Mouse (Mus musculus): ENCODE data around the gene Bcan. TPM values are rescaled to one million over a fixed set of nuclear protein-coding genes. Genes with fewer than 3 reads are reported as not detected.

The Bcan gene
- polyA plus RNA-seq, 1 experiment from 2014 or later = 0.34 TPM

DNA sequence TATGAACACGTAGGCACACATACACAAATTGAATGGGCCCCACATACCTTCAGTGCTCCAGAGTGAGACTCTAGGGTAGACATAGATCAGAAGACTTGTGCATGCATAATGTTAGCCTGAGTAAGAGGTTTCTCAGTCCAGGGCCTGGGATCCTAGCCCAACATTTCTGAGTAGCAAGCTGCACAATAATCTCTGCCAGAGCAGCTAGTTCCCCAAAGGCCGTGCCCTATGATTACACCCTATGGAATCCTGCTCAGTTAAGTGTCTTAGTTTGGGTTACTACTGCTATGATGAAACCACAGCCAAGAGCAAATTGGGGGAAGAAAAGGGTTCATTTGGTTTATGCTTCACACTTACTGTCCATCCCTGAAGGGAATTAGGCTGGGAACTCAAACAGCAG, 57.6 kb downstream of the Bcan start:
- Histone ChIP-seq H3K4me2 (ENCODE audit: low read depth, low read length) (no peak overlapping the region), H3K9me3 (replicated peaks; ENCODE audit: control insufficient read depth, low read length) (no peaks in the 10 kb centered on the region), H3K27ac (ENCODE audit: low read length) (no peak overlapping the region), H3K4me3 (replicated peaks; ENCODE audit: low read length) (no peak overlapping the region), H3K9ac (ENCODE audit: low read length) (no peak overlapping the region), H3K36me3 (ENCODE audit: control insufficient read depth, insufficient read depth, low read length) (peaks cover 22% of the 10 kb centered on the region), H3K27me3 (ENCODE audit: control insufficient read depth, insufficient read depth, low read length) (no peaks in the 10 kb centered on the region), H3K4me1 (ENCODE audit: control insufficient read depth, insufficient read depth, low read length) (peaks cover 6% of the 10 kb centered on the region)
- WGBS = 85% methylated on average over 2 of the region's 2 CpGs
- no peak for ATAC-seq (ENCODE audit: insufficient read depth, low FRiP score)

DNA sequence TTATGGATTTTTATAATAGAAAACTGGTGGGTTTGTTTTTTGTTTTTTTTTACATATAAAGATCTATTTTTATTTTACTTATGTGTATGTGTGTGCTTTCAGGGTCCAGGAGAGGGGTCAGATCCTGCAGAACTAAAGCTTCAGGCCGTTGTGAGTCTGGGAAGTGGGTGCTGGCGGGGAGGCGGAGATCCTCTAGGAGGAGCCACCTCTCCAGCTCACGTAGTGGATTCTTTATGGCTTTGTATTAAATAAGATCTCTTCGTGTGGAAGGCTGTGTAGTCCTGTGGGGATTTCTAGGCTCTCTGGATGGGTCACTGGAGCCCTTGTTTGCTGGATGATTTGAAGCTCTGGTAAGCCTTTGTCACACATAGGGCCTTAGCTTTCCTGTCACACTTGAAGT, 59.4 kb downstream of the Bcan start:
- 60% methylated on average over 5 of the region's 5 CpGs for WGBS
- Histone ChIP-seq H3K9me3 (replicated peaks; ENCODE audit: control insufficient read depth, low read length) (no peaks in the 10 kb centered on the region), H3K27ac (ENCODE audit: low read length) (no peak overlapping the region), H3K27me3 (ENCODE audit: control insufficient read depth, insufficient read depth, low read length) (no peaks in the 10 kb centered on the region), H3K4me2 (ENCODE audit: low read depth, low read length) (no peak overlapping the region), H3K36me3 (ENCODE audit: control insufficient read depth, insufficient read depth, low read length) (peaks cover 22% of the 10 kb centered on the region), H3K9ac (ENCODE audit: low read length) (no peak overlapping the region), H3K4me3 (replicated peaks; ENCODE audit: low read length) (no peak overlapping the region), H3K4me1 (ENCODE audit: control insufficient read depth, insufficient read depth, low read length) (no peaks in the 10 kb centered on the region; the same call in 1 of the 2 replicates)
- no peak for ATAC-seq (ENCODE audit: insufficient read depth, low FRiP score)

Other genes with a start within 250 kb of the Bcan start
- 1.4 and 2.0 TPM in 2 replicates for gene Ntrk1, start 205.1 kb downstream of the Bcan start, polyA plus RNA-seq (2015; fragmentation: Nextera tagmentation; extraction: Ambion mirVana)
- gene Insrr, start 203.3 kb downstream of the Bcan start, polyA plus RNA-seq (2015; fragmentation: Nextera tagmentation; extraction: Ambion mirVana) = 0.41 and 0.50 TPM in 2 replicates
- 22.6 and 25.5 TPM in 2 replicates for gene Pear1, start 175.9 kb downstream of the Bcan start, polyA plus RNA-seq (2015; fragmentation: Nextera tagmentation; extraction: Ambion mirVana)
- gene Sh2d2a, start 153.5 kb downstream of the Bcan start, polyA plus RNA-seq (2015; fragmentation: Nextera tagmentation; extraction: Ambion mirVana) = 0.16 and 0.26 TPM in 2 replicates
- gene Prcc, start 114.6 kb downstream of the Bcan start, polyA plus RNA-seq (2015; fragmentation: Nextera tagmentation; extraction: Ambion mirVana) = 6.7 and 7.5 TPM in 2 replicates
- 82.1 and 83.1 TPM in 2 replicates for gene Hdgf, start 93.9 kb downstream of the Bcan start, polyA plus RNA-seq (2015; fragmentation: Nextera tagmentation; extraction: Ambion mirVana)
- gene Mrpl24, start 80.7 kb downstream of the Bcan start, polyA plus RNA-seq (2015; fragmentation: Nextera tagmentation; extraction: Ambion mirVana) = 66.2 and 77.2 TPM in 2 replicates
- 40.8 and 41.5 TPM in 2 replicates for gene Isg20l2, start 69.9 kb downstream of the Bcan start, polyA plus RNA-seq (2015; fragmentation: Nextera tagmentation; extraction: Ambion mirVana)
- 19.8 and 20.3 TPM in 2 replicates for gene Rrnad1, start 69.5 kb downstream of the Bcan start, polyA plus RNA-seq (2015; fragmentation: Nextera tagmentation; extraction: Ambion mirVana)
- 29.4 and 43.3 TPM in 2 replicates for gene Crabp2, start 51.6 kb downstream of the Bcan start, polyA plus RNA-seq (2015; fragmentation: Nextera tagmentation; extraction: Ambion mirVana)
- 7.7 and 10.2 TPM in 2 replicates for gene Nes, start 29.2 kb downstream of the Bcan start, polyA plus RNA-seq (2015; fragmentation: Nextera tagmentation; extraction: Ambion mirVana)
- gene Hapln2, start 27.4 kb upstream of the Bcan start, polyA plus RNA-seq (2015; fragmentation: Nextera tagmentation; extraction: Ambion mirVana) = 0.18 TPM in 1 of 2 replicates, not detected in the other
- 29.7 and 30.1 TPM in 2 replicates for gene Gpatch4, start 42.9 kb upstream of the Bcan start, polyA plus RNA-seq (2015; fragmentation: Nextera tagmentation; extraction: Ambion mirVana)
- gene Naxe, start 58.3 kb upstream of the Bcan start, polyA plus RNA-seq (2015; fragmentation: Nextera tagmentation; extraction: Ambion mirVana) = 166 and 173 TPM in 2 replicates
- not detected in 2 replicates for gene Ttc24, start 78.1 kb upstream of the Bcan start, polyA plus RNA-seq (2015; fragmentation: Nextera tagmentation; extraction: Ambion mirVana)
- 17.1 and 22.0 TPM in 2 replicates for gene Iqgap3, start 81.7 kb upstream of the Bcan start, polyA plus RNA-seq (2015; fragmentation: Nextera tagmentation; extraction: Ambion mirVana)
- 15.4 and 18.2 TPM in 2 replicates for gene Mef2d, start 142.1 kb upstream of the Bcan start, polyA plus RNA-seq (2015; fragmentation: Nextera tagmentation; extraction: Ambion mirVana)

Measured in stomach, embryonic 16.5 days (tissue).